Mouse (Mus musculus): ENCODE data around the gene Spocd1.

- TF ChIP-seq UBTF (IDR thresholded peaks at IDR 0.05; ENCODE audit: low read depth, low read length) (no peak), JUND (conservative IDR thresholded peaks at IDR 0.05; ENCODE audit: low read depth, low read length) (no peak), POLR2A (IDR thresholded peaks at IDR 0.05; ENCODE audit: low read depth, low read length) (no peak), CTCF (conservative IDR thresholded peaks at IDR 0.05 in 1 of 2, IDR thresholded peaks at IDR 0.05 in 1 of 2; ENCODE audit: low read depth in 2 of 2, low read length in 2 of 2) (no peak), KAT2A (IDR thresholded peaks at IDR 0.05; ENCODE audit: insufficient replicate concordance, low read length) (no peak), SIN3A (IDR thresholded peaks at IDR 0.05; ENCODE audit: low read length) (no peak), PAX5 (IDR thresholded peaks at IDR 0.05; ENCODE audit: low read length) (no peak), RCOR1 (conservative IDR thresholded peaks at IDR 0.05; ENCODE audit: low read depth, low read length) (no peak), ZKSCAN1 (IDR thresholded peaks at IDR 0.05; ENCODE audit: borderline replicate concordance, low read depth, low read length) (no peak), MAZ (IDR thresholded peaks at IDR 0.05; ENCODE audit: low read depth, low read length) (no peak), MXI1 (IDR thresholded peaks at IDR 0.05; ENCODE audit: low read depth, low read length) (no peak), TCF12 (IDR thresholded peaks at IDR 0.05; ENCODE audit: low read depth, low read length) (no peak), ZMIZ1 (IDR thresholded peaks at IDR 0.05; ENCODE audit: low read depth, low read length) (no peak), EP300 (IDR thresholded peaks at IDR 0.05; ENCODE audit: low read length) (no peak)
Observed at GRCm38 (mm10) chr4:129906016-129906415, 23.0 kb upstream of the Spocd1 start.

Measured in CH12.LX (cell line).